Mouse (Mus musculus) spleen, adult 12 weeks (tissue): ENCODE measurements at regions not wholly inside any gene's neighbourhood (a gene's known extent, or its start where the extent isn't known, plus 50 kb on each side); places are given as distances from the start of the nearest gene placed in this dataset.

Experiments used
- DNase-seq: peaks from one replicate; pipeline ENCODE4 v3.0.0; 2022; ENCODE audit warnings: low spot score

GRCm38 (mm10) chr3:52444420-52445119 lies 176.4 kb downstream of the Foxo1 start:
- no peak for DNase-seq

GRCm38 (mm10) chr3:52443856-52444255 lies 175.7 kb downstream of the Foxo1 start:
- DNase-seq = peak; percentile 61

GRCm38 (mm10) chr3:52429014-52429589 lies 161.0 kb downstream of the Foxo1 start:
- no peak for DNase-seq

GRCm38 (mm10) chr3:52422826-52423225 lies 154.7 kb downstream of the Foxo1 start:
- no peak for DNase-seq

- DNase-seq = no peak
These were observed 148.1 kb downstream of the Foxo1 start for GRCm38 (mm10) chr3:52416261-52416660.

- DNase-seq = no peak
These were observed 147.2 kb downstream of the Foxo1 start for GRCm38 (mm10) chr3:52415361-52415760.

- DNase-seq = no peak
These were observed 145.9 kb downstream of the Foxo1 start for GRCm38 (mm10) chr3:52414017-52414416.

- no peak for DNase-seq
These were observed 145.1 kb downstream of the Foxo1 start for GRCm38 (mm10) chr3:52413187-52413746.

- no peak for DNase-seq
These were observed 143.2 kb downstream of the Foxo1 start for GRCm38 (mm10) chr3:52411356-52411755.

- DNase-seq = no peak
These were observed 141.3 kb downstream of the Foxo1 start for GRCm38 (mm10) chr3:52409465-52409864.

GRCm38 (mm10) chr3:52406778-52407318 lies 138.7 kb downstream of the Foxo1 start:
- DNase-seq = no peak

- DNase-seq = no peak
These were observed 136.5 kb downstream of the Foxo1 start for GRCm38 (mm10) chr3:52404636-52405035.

GRCm38 (mm10) chr3:52403032-52403431 lies 134.9 kb downstream of the Foxo1 start:
- no peak for DNase-seq
